Mouse (Mus musculus) thymus, postnatal 0 days (tissue): ENCODE measurements at regions not wholly inside any gene's neighbourhood (a gene's known extent, or its start where the extent isn't known, plus 50 kb on each side); places are given as distances from the start of the nearest gene placed in this dataset.

Source experiments
- DNase-seq: peaks from one replicate; pipeline ENCODE4 v3.0.0-alpha.2; 2015; ENCODE audit warnings: low spot score

GRCm38 (mm10) chr14:61665815-61666214 is 58.6 kb downstream of the Kcnrg start:
- DNase-seq, result no peak

- no peak for DNase-seq
Measured at GRCm38 (mm10) chr14:61673184-61673583, 65.9 kb downstream of the Kcnrg start.

- no peak for DNase-seq
Measured at GRCm38 (mm10) chr14:61678107-61678506, 70.8 kb downstream of the Kcnrg start.

GRCm38 (mm10) chr14:61680818-61681707 is 73.8 kb downstream of the Kcnrg start:
- DNase-seq, result peak; percentile 93

- DNase-seq, result peak; percentile 94
Measured at GRCm38 (mm10) chr14:61681708-61682701, 74.7 kb downstream of the Kcnrg start.

- peak; percentile 78 for DNase-seq
Measured at GRCm38 (mm10) chr14:61682721-61683355, 75.6 kb downstream of the Kcnrg start.

- DNase-seq, result no peak
Measured at GRCm38 (mm10) chr14:61683356-61683740, 76.1 kb downstream of the Kcnrg start.

- peak; percentile 39 for DNase-seq
Measured at GRCm38 (mm10) chr14:61683791-61684411, 76.6 kb downstream of the Kcnrg start.

- DNase-seq, result peak; percentile 67
Measured at GRCm38 (mm10) chr14:61684473-61685230, 77.4 kb downstream of the Kcnrg start.

- no peak for DNase-seq
Measured at GRCm38 (mm10) chr14:61685231-61685800, 78.1 kb downstream of the Kcnrg start.

GRCm38 (mm10) chr14:61686101-61686691 is 78.9 kb downstream of the Kcnrg start:
- DNase-seq, result peak; percentile 35

GRCm38 (mm10) chr14:61686821-61687341 is 79.6 kb downstream of the Kcnrg start:
- DNase-seq, result peak; percentile 50

- DNase-seq, result peak; percentile 31
Measured at GRCm38 (mm10) chr14:61687346-61688012, 80.2 kb downstream of the Kcnrg start.

- DNase-seq, result peak; percentile 27
Measured at GRCm38 (mm10) chr14:61688013-61688520, 80.8 kb downstream of the Kcnrg start.

GRCm38 (mm10) chr14:61688666-61689065 is 81.4 kb downstream of the Kcnrg start:
- DNase-seq, result peak; percentile 15

GRCm38 (mm10) chr14:61689281-61689680 is 82.0 kb downstream of the Kcnrg start:
- DNase-seq, result peak; percentile 36

- no peak for DNase-seq
Measured at GRCm38 (mm10) chr14:61689776-61690175, 82.5 kb downstream of the Kcnrg start.

- DNase-seq, result no peak
Measured at GRCm38 (mm10) chr14:61691785-61692372, 84.6 kb downstream of the Kcnrg start.
